ENCODE assay signal across 1 mouse cellular context in the genomic region with DNA sequence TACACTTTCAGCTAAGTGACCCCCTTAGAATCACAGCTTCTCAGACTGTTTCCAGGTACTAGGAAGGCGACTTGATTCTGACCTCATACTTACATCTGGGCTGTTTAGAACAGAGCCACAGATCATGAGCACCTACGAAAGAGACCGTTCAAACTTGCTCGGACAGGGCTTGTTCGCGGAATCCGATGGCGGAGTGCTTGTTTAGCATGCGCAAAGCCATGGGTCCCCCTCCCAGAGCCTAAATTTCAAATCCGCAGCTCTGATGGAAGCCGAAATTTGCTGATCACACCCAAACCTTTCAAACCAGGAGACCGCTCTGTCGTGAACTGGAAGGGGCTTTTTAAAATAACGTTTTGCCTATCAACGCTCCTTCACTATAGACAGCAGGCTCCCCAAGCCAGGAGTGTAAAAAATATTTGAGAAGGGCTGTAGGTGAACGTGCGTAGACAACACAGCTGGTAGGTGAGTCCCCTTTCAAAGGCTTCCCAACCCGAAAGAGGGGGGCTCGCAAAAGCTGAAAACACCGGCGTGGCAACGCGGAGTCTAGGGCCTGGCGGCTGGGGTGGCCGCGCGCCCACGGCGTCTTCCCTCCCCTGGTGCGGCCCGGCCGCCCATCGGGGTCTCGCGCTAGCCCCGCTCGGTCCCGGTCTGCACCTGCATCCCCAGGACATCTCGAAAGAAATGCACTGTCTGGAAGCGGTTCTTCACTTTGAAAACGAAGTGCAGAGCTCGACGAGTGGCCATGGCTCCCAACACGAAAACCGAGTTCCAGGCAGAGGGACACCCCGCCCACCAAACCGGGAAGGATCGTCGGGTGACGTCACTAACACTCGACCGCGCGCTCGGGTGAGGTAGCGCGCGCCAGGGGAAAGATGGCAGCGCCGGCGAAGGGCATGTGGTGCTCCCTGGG.
A peak's percentile ranks its signal among the peaks of the same experiment; 100 is the strongest.
TF ChIP-seq lines count a peak whose summit lies in the region.

Gene Mrm3, plus strand, starts transcription at position 815 of the 910 bp plus-strand sequence.
Gene Glod4, minus strand, starts transcription at position 825 of the 910 bp plus-strand sequence.

TF ChIP-seq in MEL, 35 proteins besides CTCF, POLR2A, EP300 and RAD21 (continued from another document):
- TF ChIP-seq GATA1 (IDR thresholded peaks at IDR 0.05; ENCODE audit: low read depth, low read length) (peak; percentile 16; the same call in 1 of the 2 replicates), POLR2AphosphoS2 (IDR thresholded peaks at IDR 0.05; ENCODE audit: low read length) (peak; percentile 90), ELF1 (IDR thresholded peaks at IDR 0.05; ENCODE audit: low read depth, low read length) (peak; percentile 85), MAZ (IDR thresholded peaks at IDR 0.05; ENCODE audit: low read depth, low read length) (peak; percentile 61; the same call in 1 of the 2 replicates), JUND (IDR thresholded peaks at IDR 0.05; ENCODE audit: low read depth, low read length) (no peak; the same call in 1 of the 2 replicates), ZNF384 (IDR thresholded peaks at IDR 0.05; ENCODE audit: low read depth, low read length) (no peak), MYC (IDR thresholded peaks at IDR 0.05; ENCODE audit: low read depth, low read length) (peak; percentile 90), ZC3H11A (IDR thresholded peaks at IDR 0.05; ENCODE audit: low read depth, low read length) (peak; percentile 32; the same call in 1 of the 2 replicates), MAX (IDR thresholded peaks at IDR 0.05; ENCODE audit: low read length) (peak; percentile 87), SMC3 (IDR thresholded peaks at IDR 0.05; ENCODE audit: low read depth, low read length) (no peak), CHD1 (IDR thresholded peaks at IDR 0.05; ENCODE audit: low read depth, low read length) (peak; percentile 79; the same call in 1 of the 2 replicates)
